Mouse (Mus musculus) midbrain, embryonic 14.5 days (tissue): ENCODE results near the gene Eps8. TPM values are rescaled to one million over a fixed set of nuclear protein-coding genes. Genes with fewer than 3 reads are reported as not detected.

Experiments
- ATAC-seq: fragments of 200-750 bp; cut with Nextera tagmentation; 2 replicates; pipeline ENCODE4 v1.8.0; 2017; ENCODE audit warnings: moderate number of reproducible peaks, moderate library complexity; ENCODE audit not compliant: low FRiP score, low TSS enrichment
- DNase-seq: peaks from one replicate; pipeline ENCODE4 v3.0.0-alpha.2; 2015
- H3K27ac ChIP-seq: fragments of 300-500 bp; sonication (generic); replicated peaks from 2 replicates; pipeline ENCODE4 v1.5.1; 2014; ENCODE audit warnings: mild to moderate bottlenecking, low read depth, low read length, moderate library complexity
- H3K27me3 ChIP-seq: fragments of 300-500 bp; sonication (generic); 2 replicates; pipeline ENCODE4 v1.6.1; 2014; ENCODE audit warnings: low read length, control low read depth, mixed read lengths; ENCODE audit not compliant: control insufficient read depth, insufficient read depth
- H3K36me3 ChIP-seq: fragments of 300-500 bp; sonication (generic); 2 replicates; pipeline ENCODE4 v1.6.1; 2014; ENCODE audit warnings: low read length, control low read depth; ENCODE audit not compliant: control insufficient read depth, insufficient read depth
- H3K4me1 ChIP-seq: fragments of 300-500 bp; sonication (generic); 2 replicates; pipeline ENCODE4 v1.6.1; 2014; ENCODE audit warnings: mild to moderate bottlenecking, antibody characterized with exemption, low read length, control low read depth; ENCODE audit not compliant: control insufficient read depth, insufficient read depth
- H3K4me2 ChIP-seq: fragments of 300-500 bp; sonication (generic); 2 replicates; pipeline ENCODE4 v1.6.1; 2014; ENCODE audit warnings: mild to moderate bottlenecking, low read length, moderate library complexity
- H3K4me3 ChIP-seq: fragments of 300-500 bp; sonication (generic); replicated peaks from 2 replicates; pipeline ENCODE4 v1.5.1; 2014; ENCODE audit warnings: low read depth, low read length
- H3K9ac ChIP-seq: fragments of 300-500 bp; sonication (generic); replicated peaks from 2 replicates; pipeline ENCODE4 v1.6.1; 2014; ENCODE audit warnings: mild to moderate bottlenecking, low read length, moderate library complexity
- H3K9me3 ChIP-seq: fragments of 300-500 bp; sonication (generic); 2 replicates; pipeline ENCODE4 v1.6.1; 2016; ENCODE audit warnings: low read length, control low read depth, mixed read lengths; ENCODE audit not compliant: control insufficient read depth
- WGBS: fragments of 180-500 bp; shearing (Covaris S2); extraction: QIAGEN DNeasy Blood & Tissue Kit; methylation state at CpG from one replicate; pipeline ENCODE4 v1.1.7; 2014; 5-methylcytosine and 5-hydroxymethylcytosine counted together
- polyA plus RNA-seq: library from polyadenylated mRNA; unstranded; fragments of >200 nt; fragmentation: Nextera tagmentation; extraction: Ambion mirVana; gene quantifications from 2 replicates; pipeline ENCODE4 v1.2.1, GENCODE M21; 2014

Gene Eps8
- polyA plus RNA-seq, 1 experiment from 2014 or later: 19.2 TPM

DNA sequence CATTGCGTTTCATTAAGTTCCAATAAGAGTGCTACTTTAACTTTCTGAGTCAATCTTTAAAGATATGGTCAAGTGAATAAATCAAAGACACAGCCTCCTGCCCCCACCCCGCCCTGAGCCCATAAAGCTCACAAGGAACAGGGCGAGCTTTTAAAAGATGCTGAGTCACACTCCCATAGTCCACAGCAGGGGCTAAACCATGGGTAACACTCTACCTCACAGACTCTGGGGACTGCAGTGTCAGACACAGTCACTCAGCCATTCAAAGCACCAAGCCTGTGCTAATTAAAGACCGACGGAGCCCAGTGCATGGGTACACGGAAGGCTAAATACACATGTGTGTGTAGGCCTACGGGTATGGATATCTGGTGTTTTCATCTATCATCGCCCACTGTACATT is 151.2 kb downstream of the Eps8 start:
- 84% methylated on average over 8 of the region's 8 CpGs for WGBS
- ATAC-seq: no peak
- Histone ChIP-seq H3K4me2 (no peak overlapping the region), H3K4me3 (no peak overlapping the region), H3K9me3 (no peaks in the 10 kb centered on the region), H3K27ac (no peak overlapping the region), H3K9ac (no peak overlapping the region), H3K36me3 (no peaks in the 10 kb centered on the region), H3K27me3 (no peaks in the 10 kb centered on the region), H3K4me1 (no peaks in the 10 kb centered on the region)
- no peak for DNase-seq

- Histone ChIP-seq H3K4me2 (no peak overlapping the region), H3K27me3 (no peaks in the 10 kb centered on the region), H3K9me3 (no peaks in the 10 kb centered on the region), H3K36me3 (no peaks in the 10 kb centered on the region), H3K27ac (no peak overlapping the region), H3K4me1 (no peaks in the 10 kb centered on the region), H3K9ac (no peak overlapping the region), H3K4me3 (no peak overlapping the region)
- DNase-seq (no peak), ATAC-seq (no peak)
- WGBS: 89% methylated on average over 7 of the region's 7 CpGs
Measured at GRCm38 (mm10) chr6:137503009-137503408, 151.7 kb downstream of the Eps8 start.

- Histone ChIP-seq H3K4me3 (no peak overlapping the region), H3K27ac (no peak overlapping the region), H3K9me3 (no peaks in the 10 kb centered on the region), H3K36me3 (no peaks in the 10 kb centered on the region), H3K4me1 (no peaks in the 10 kb centered on the region), H3K4me2 (no peak overlapping the region), H3K9ac (no peak overlapping the region), H3K27me3 (no peaks in the 10 kb centered on the region)
- ATAC-seq: no peak
- no peak for DNase-seq
- WGBS: 79% methylated on average over 6 of the region's 6 CpGs
Measured at GRCm38 (mm10) chr6:137498781-137499180, 155.9 kb downstream of the Eps8 start.

DNA sequence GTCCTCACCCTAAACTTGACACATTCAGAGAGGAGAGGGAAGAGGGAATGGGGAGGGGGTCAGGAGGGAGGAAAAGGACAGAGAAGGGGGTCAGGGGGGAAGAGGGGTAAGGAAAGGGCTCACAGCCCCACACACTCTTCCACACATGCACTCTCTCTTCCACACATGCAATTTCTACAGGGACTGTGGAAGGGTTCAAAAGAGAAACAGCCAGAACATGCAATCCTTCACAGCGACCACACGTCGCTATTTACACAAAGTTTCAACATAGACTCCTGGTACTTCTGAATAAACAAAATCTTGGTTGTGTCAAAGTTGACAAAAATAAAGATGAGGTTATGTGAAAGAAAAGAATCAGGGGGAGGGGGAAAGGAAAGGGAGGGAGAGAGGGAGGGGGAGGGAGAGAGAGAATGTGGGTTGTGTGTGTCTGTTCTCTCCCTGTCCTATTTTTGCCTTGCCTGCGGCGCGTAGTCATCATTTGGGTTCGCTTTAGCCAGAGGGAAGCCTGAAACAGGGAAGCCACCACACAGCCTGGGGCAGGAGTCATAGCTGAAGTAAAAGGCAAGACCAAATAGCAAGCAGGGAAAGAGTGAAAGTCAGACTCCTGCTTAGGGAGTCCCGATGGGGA is 157.4 kb downstream of the Eps8 start:
- DNase-seq: no peak
- H3K9ac ChIP-seq: no peak overlapping the region

GRCm38 (mm10) chr6:137496562-137496961 is 158.1 kb downstream of the Eps8 start:
- no peaks in the 10 kb centered on the region for H3K27me3 ChIP-seq
- no peak overlapping the region for H3K4me3 ChIP-seq
- no peak for DNase-seq
- H3K27ac ChIP-seq: no peak overlapping the region
- no peaks in the 10 kb centered on the region for H3K4me1 ChIP-seq
- no peaks in the 10 kb centered on the region for H3K9me3 ChIP-seq
- no peak overlapping the region for H3K9ac ChIP-seq
- no peak for ATAC-seq
- WGBS: 95% methylated on average over 2 of the region's 2 CpGs
- no peak overlapping the region for H3K4me2 ChIP-seq
- H3K36me3 ChIP-seq: no peaks in the 10 kb centered on the region

More for the DNA sequence above, 157.4 kb downstream of the Eps8 start:
- no peaks in the 10 kb centered on the region for H3K4me1 ChIP-seq
- no peaks in the 10 kb centered on the region for H3K9me3 ChIP-seq
- ATAC-seq: no peak
- H3K27ac ChIP-seq: no peak overlapping the region
- no peaks in the 10 kb centered on the region for H3K36me3 ChIP-seq
- no peak overlapping the region for H3K4me2 ChIP-seq
- H3K4me3 ChIP-seq: no peak overlapping the region
- H3K27me3 ChIP-seq: no peaks in the 10 kb centered on the region
- 86% methylated on average over 8 of the region's 8 CpGs for WGBS

GRCm38 (mm10) chr6:137495233-137495632 is 159.4 kb downstream of the Eps8 start:
- ATAC-seq (no peak), DNase-seq (no peak)
- H3K36me3 ChIP-seq: no peaks in the 10 kb centered on the region
- no peak overlapping the region for H3K4me2 ChIP-seq
- H3K9me3 ChIP-seq: no peaks in the 10 kb centered on the region
- no peaks in the 10 kb centered on the region for H3K27me3 ChIP-seq
- no peaks in the 10 kb centered on the region for H3K4me1 ChIP-seq
- H3K27ac ChIP-seq: no peak overlapping the region
- H3K4me3 ChIP-seq: no peak overlapping the region
- 67% methylated on average over 6 of the region's 6 CpGs for WGBS
- no peak overlapping the region for H3K9ac ChIP-seq

- Histone ChIP-seq H3K9me3 (no peaks in the 10 kb centered on the region), H3K4me2 (no peak overlapping the region), H3K27me3 (no peaks in the 10 kb centered on the region), H3K9ac (no peak overlapping the region), H3K4me3 (no peak overlapping the region), H3K36me3 (no peaks in the 10 kb centered on the region), H3K4me1 (no peaks in the 10 kb centered on the region), H3K27ac (no peak overlapping the region)
- DNase-seq (no peak), ATAC-seq (no peak)
- WGBS: 70% methylated on average over 1 of the region's 1 CpGs
Measured at GRCm38 (mm10) chr6:137494801-137495200, 159.9 kb downstream of the Eps8 start.

DNA sequence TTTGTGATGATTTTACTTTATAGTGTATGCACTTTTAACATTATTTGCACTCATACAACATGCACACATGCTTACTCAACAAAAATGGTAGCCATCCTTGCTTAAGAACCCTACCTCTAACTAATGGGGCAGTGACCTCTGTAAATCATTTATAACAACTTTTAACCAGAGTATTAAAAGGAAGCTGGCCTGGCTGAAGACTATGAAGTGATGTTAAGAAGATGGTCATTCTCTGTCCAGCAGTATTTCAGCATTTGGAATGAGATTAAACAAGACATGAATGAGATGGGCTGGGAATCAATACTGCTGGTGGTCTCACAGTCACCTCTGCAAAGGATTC is 160.6 kb downstream of the Eps8 start:
- no peaks in the 10 kb centered on the region for H3K27me3 ChIP-seq
- no peaks in the 10 kb centered on the region for H3K9me3 ChIP-seq
- ATAC-seq: no peak
- H3K4me3 ChIP-seq: no peak overlapping the region
- no peaks in the 10 kb centered on the region for H3K36me3 ChIP-seq
- H3K27ac ChIP-seq: no peak overlapping the region
- H3K4me2 ChIP-seq: no peak overlapping the region
- H3K4me1 ChIP-seq: no peaks in the 10 kb centered on the region
- no peak for DNase-seq
- H3K9ac ChIP-seq: no peak overlapping the region

GRCm38 (mm10) chr6:137493211-137494135 is 161.2 kb downstream of the Eps8 start:
- no peak for ATAC-seq

More at GRCm38 (mm10) chr6:137493211-137494135, 161.2 kb downstream of the Eps8 start:
- Histone ChIP-seq H3K4me3 (no peak overlapping the region), H3K36me3 (no peaks in the 10 kb centered on the region), H3K27me3 (no peaks in the 10 kb centered on the region), H3K4me2 (no peak overlapping the region), H3K9ac (no peak overlapping the region), H3K9me3 (no peaks in the 10 kb centered on the region), H3K4me1 (no peaks in the 10 kb centered on the region), H3K27ac (no peak overlapping the region)
- DNase-seq: no peak
- WGBS: 84% methylated on average over 17 of the region's 17 CpGs
